Mouse (Mus musculus) brain, adult 2 months (tissue): ENCODE measurements around the gene Slc12a8.

Experiments
- DNase-seq: peaks from one replicate; pipeline ENCODE4 v3.0.0; 2011; ENCODE audit warnings: low read depth, low spot score

The Slc12a8 gene

GRCm38 (mm10) chr16:33612056-33612770 is 95.1 kb downstream of the Slc12a8 start:
- peak; percentile 77 for DNase-seq

DNA sequence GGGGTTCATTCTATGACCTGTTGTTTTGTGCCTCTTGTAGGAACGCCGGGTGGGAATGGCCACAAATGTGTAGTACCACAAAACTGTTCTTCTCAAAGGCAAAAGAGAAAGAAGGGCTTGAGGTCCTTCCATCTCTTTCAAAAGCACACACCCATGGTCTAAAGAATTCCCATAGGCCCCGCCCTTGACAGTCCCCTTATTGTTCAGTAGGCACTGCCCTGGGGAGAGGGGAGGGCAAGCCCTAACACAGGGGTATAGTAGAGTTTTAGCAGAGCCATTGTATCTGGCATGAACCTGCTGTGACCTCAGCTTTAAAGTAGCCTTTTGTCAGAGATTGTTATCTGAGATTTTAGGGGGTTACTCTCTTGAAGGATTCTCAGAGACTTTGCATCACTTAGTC is 98.9 kb downstream of the Slc12a8 start:
- no peak for DNase-seq

GRCm38 (mm10) chr16:33621836-33622235 is 104.7 kb downstream of the Slc12a8 start:
- no peak for DNase-seq

DNA sequence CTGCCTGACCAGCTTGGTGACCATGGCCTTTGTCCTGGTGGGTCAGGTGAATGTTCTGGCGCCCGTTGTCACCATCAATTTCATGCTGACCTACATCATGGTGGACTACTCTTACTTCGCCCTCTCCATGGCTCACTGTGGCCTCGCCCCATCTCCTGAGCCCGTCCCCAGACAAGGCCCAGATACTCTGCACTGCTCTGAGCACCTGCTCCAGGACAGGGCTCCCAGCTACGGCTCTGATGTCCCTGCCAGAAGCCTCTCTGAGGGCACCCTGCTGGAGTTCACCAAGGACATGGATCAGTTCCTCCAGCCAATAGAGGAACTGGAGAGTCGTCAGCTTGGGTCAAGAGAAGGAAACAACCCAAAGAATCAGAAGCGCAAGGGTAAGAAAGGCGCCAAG is 107.5 kb downstream of the Slc12a8 start:
- DNase-seq, result no peak

- DNase-seq, result no peak
Observed at GRCm38 (mm10) chr16:33629539-33629938, 112.4 kb downstream of the Slc12a8 start.

GRCm38 (mm10) chr16:33635836-33636595 is 118.9 kb downstream of the Slc12a8 start:
- DNase-seq, result peak; percentile 62

- DNase-seq, result peak; percentile 46
Observed at GRCm38 (mm10) chr16:33641779-33642178, 124.7 kb downstream of the Slc12a8 start.

DNA sequence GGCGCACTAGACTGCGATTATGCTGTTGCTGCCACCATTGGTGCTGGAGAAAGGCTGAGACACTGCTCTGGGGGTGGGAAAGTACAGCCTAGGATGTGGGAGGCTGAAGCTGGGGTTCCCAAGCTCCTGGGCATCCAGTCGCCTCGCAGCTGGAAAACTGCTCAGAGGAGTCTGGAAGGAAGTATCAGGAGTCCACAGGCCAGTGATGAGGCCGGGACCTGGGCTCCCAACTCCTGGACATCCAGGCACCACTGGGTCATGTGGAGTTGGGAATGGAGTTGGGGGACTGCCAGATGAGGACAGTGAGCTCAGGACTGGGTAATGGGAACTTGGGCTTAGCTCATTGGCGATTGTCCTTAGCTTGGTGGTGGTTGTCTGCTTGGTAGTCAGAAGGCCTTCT is 136.0 kb downstream of the Slc12a8 start:
- no peak for DNase-seq

- DNase-seq, result peak; percentile 77
Observed at GRCm38 (mm10) chr16:33655443-33655842, 138.3 kb downstream of the Slc12a8 start.

GRCm38 (mm10) chr16:33657191-33657590 is 140.1 kb downstream of the Slc12a8 start:
- no peak for DNase-seq

GRCm38 (mm10) chr16:33658121-33658520 is 141.0 kb downstream of the Slc12a8 start:
- DNase-seq, result no peak

- DNase-seq, result peak; percentile 82
Observed at GRCm38 (mm10) chr16:33659521-33659920, 142.4 kb downstream of the Slc12a8 start.

DNA sequence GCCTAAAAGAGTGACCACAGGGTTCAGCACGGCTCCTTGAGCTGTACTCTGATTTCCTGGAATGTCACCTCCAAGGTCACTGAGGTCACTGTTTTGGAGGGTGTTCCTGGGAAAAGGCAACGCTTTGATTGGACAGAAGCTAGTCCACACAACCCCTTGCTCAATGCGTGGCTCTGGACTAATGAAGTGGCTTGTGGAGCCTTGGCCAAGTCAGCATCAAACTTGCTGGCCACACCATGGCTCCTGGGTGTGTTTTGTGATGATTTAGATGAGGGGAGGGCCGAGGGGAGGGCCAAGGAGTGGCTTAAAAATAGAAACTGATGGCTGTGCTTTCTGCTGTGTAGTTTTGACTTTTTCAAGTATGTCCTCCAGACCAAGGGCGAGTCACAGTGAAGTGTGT is 143.0 kb downstream of the Slc12a8 start:
- DNase-seq, result no peak

GRCm38 (mm10) chr16:33662841-33663240 is 145.7 kb downstream of the Slc12a8 start:
- DNase-seq, result no peak

DNA sequence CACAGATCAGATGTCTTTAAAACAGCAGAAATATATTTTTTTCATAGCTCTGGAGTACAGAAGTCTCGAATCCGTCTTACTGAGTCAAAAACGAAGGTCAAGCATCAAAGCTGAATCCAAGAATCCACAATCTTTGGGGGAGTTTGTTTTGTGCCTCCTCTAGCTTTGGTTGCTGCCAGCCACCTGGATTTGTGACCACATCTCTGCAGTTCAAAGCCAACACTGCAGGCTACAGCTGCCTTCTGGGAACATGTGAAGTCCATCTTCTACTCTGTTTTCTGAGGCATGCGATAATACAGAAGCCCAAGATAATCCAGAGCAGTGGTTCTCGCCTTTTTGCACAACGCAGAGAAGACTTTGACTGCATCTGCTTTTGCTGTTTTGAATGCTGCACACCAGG is 149.1 kb downstream of the Slc12a8 start:
- no peak for DNase-seq

DNA sequence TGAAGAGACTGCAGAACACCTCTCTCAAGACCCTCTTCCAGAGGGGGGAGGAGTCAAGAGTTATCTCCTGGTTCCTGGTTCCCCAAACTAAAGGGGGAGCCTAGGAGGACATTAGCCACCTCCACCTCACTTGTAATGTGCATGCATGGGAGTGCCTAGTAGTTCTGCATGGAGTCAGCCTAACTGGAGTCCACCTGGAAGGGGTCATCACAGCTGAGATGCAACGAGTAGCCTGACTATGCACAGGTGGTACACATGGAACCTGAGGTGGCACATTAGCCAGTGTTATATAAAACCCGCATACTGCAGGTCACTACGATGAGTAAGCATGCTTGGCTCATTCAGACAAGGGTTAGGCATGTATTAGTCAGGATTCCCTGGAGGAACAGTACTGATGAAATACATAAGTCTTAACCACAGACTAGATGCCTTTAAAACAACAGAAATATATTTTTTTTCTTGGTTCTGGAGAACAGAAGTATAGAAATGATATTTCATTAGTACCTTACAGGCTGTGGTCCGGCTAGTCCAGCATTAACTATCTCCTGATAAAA is 149.9 kb downstream of the Slc12a8 start:
- DNase-seq, result no peak

- no peak for DNase-seq
Observed at GRCm38 (mm10) chr16:33668448-33668847, 151.3 kb downstream of the Slc12a8 start.

DNA sequence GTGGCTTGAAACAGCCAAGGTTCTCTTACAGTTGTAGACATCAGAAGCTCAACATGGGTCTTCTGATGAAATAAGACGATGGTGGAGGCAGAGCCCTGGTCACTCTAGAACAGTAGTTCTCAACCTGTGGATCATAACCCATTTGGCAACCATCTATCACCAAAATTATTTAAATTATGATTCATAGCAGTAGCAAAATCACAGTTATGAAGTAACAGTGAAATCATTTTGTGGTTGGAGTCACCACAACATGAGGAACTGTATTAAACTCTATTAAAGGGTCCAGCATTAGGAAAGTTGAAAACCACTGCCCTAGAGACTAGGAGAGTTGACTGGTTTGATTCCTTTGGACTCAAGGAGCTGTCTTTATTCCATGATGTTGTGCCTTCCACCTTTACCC is 151.9 kb downstream of the Slc12a8 start:
- DNase-seq, result no peak

GRCm38 (mm10) chr16:33670340-33670739 is 153.2 kb downstream of the Slc12a8 start:
- peak; percentile 97 for DNase-seq

DNA sequence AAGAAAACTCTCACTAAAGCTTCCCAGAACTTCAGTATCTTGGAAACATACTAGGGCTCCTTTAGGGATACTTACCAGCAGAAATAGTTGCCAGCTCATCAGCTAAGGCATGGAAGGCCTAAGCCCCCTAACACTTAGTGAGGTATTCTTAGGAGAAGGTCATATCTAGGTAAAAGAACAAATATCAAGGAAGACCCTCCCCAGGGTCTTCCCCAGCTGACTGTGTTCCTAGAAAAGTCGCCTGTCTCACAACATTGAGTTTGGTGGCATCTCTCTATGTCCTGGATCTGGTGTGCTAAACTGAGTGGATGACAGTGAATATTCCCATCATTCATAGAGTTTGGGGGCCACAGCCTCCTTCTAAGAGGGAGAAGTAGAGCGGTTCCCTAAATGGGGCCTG is 153.8 kb downstream of the Slc12a8 start:
- no peak for DNase-seq

DNA sequence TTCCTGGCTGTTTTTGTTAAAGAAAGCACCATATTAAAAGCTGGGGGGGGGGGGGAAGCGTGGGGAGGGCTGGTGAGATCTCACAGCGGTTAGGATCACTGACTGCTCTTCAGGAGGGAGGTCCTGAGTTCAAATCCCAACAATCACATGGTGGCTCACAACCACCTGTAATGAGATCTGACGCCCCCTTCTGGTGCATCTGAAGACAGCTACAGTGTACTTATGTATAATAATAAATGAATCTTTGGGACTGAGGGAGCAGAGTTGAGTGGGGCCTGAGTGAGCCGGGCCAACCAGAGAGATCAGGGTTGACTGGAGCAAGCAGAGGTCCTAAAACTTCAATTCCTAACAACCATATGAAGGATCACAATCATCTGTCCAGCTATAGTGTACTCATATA is 155.1 kb downstream of the Slc12a8 start:
- no peak for DNase-seq

- no peak for DNase-seq
Observed at GRCm38 (mm10) chr16:33672643-33673042, 155.5 kb downstream of the Slc12a8 start.
